Mouse (Mus musculus) lung, embryonic 14.5 days (tissue): ENCODE data around the gene Eppin. TPM values are rescaled to one million over a fixed set of nuclear protein-coding genes. Genes with fewer than 3 reads are reported as not detected.

Experiments used
- ATAC-seq: fragments of 200-750 bp; cut with Nextera tagmentation; 2 replicates; pipeline ENCODE4 v1.8.0; 2017; ENCODE audit warnings: mild to moderate bottlenecking, moderate TSS enrichment, moderate library complexity; ENCODE audit not compliant: insufficient read depth
- DNase-seq: peaks from one replicate; pipeline ENCODE4 v3.0.0-alpha.2; 2015
- H3K27ac ChIP-seq: fragments of 300-500 bp; sonication (generic); 2 replicates; pipeline ENCODE4 v1.5.1; 2014; ENCODE audit warnings: low read depth, mild to moderate bottlenecking, moderate library complexity
- H3K27me3 ChIP-seq: fragments of 300-500 bp; sonication (generic); 2 replicates; pipeline ENCODE4 v1.6.1; 2014; ENCODE audit warnings: low read length, control low read depth; ENCODE audit not compliant: insufficient read depth
- H3K36me3 ChIP-seq: fragments of 300-500 bp; sonication (generic); 2 replicates; pipeline ENCODE4 v1.6.1; 2014; ENCODE audit warnings: control low read depth; ENCODE audit not compliant: insufficient read depth
- H3K4me1 ChIP-seq: fragments of 300-500 bp; sonication (generic); 2 replicates; pipeline ENCODE4 v1.6.1; 2014; ENCODE audit warnings: antibody characterized with exemption, control low read depth; ENCODE audit not compliant: insufficient read depth
- H3K4me2 ChIP-seq: fragments of 300-500 bp; sonication (generic); 2 replicates; pipeline ENCODE4 v1.6.1; 2014; ENCODE audit warnings: mild to moderate bottlenecking
- H3K4me3 ChIP-seq: fragments of 300-500 bp; sonication (generic); 2 replicates; pipeline ENCODE4 v1.5.1; 2014; ENCODE audit warnings: low read depth, low read length
- H3K9ac ChIP-seq: fragments of 300-500 bp; sonication (generic); 2 replicates; pipeline ENCODE4 v1.6.1; 2014
- H3K9me3 ChIP-seq: fragments of 300-500 bp; sonication (generic); 2 replicates; pipeline ENCODE4 v1.6.1; 2016; ENCODE audit warnings: low read depth, low read length, control low read depth
- CTCF ChIP-seq: IDR thresholded peaks from 2 replicates; pipeline ENCODE4 v1.5.1; 2016; ENCODE audit warnings: antibody characterized with exemption, low read depth
- WGBS: fragments of 180-500 bp; shearing (Covaris S2); extraction: QIAGEN DNeasy Blood & Tissue Kit; methylation state at CpG from one replicate; pipeline ENCODE4 v1.1.7; 2014; 5-methylcytosine and 5-hydroxymethylcytosine counted together
- polyA plus RNA-seq: library from polyadenylated mRNA; unstranded; fragments of >200 nt; fragmentation: Nextera tagmentation; extraction: Ambion mirVana; gene quantifications from 2 replicates; pipeline ENCODE4 v1.2.1, GENCODE M21; 2014

Eppin gene
- not detected in 2 replicates for polyA plus RNA-seq

DNA sequence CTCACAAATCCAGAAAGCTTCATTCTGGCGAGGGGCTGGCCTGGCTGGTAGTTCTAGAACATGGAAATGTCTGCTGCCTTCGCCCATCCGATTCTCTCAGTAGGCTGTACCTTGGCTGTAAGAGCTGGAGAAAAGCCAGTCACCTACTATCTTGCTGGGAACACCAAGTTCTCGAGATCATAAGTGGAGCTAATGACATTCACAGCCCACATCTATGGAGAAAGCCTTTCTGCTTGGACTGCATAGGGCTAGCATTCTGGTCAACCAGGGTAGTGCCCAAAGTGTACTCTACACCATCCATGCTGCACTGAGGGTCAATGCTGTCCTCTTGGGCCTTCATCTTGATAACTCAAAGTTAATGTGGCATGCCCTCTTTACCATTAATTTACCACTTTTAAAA lies at the start of gene Eppin:
Eppin (minus strand) TSS at position 101 of the 400 bp plus-strand sequence.
- no peak for DNase-seq
- no peak within 1 kb of the TSS for H3K27ac ChIP-seq
- H3K4me1 ChIP-seq: no peaks in the 10 kb centered on the region
- no peak within 1 kb of the TSS for H3K9ac ChIP-seq
- H3K9me3 ChIP-seq: no peaks in the 10 kb centered on the region
- no peak for ATAC-seq
- no peaks in the 10 kb centered on the region for H3K36me3 ChIP-seq
- H3K27me3 ChIP-seq: no peaks in the 10 kb centered on the region
- 75% methylated on average over 4 of the region's 4 CpGs for WGBS
- no peak within 1 kb of the TSS for H3K4me2 ChIP-seq
- H3K4me3 ChIP-seq: no peak within 1 kb of the TSS
- TF ChIP-seq CTCF: no peak

DNA sequence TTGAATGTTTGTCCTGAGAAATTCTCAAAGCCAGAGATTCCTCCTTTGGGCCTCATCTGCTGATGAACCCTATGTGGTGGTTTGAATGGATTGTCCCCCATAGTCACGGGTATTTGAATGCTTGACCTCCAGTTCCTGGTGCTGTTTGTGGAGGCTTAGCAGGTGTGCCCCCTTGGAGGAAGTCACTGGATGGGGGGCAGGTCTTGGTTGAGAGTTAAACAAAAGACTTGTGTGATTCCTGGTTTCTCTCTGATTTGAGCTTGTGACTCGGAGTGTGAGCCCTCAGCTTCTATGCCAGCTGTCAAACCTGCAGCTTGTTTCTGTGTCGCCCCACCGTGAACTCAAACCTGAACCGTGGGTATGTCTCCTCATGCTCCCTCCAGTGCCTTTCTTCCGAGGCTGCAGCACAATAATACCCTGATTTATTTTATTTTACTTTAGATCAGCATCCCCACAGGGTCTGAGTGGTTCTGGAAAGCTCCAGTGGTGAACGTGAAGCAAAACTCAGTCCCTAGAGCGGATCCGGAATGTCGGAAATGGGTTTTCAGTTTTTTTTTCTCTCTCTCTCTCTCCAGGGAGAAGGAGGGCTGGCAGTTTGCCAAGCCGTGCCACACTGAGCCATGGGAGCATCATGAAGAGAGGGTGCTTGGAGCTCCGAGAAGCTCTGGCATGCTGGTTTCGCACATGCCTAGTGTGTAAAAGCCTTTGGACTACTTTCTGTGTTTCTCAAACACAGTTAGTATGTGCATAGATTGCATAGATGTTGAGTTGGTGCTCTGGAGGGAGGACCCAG lies 48.7 kb upstream of the Eppin start:
- TF ChIP-seq CTCF: no peak
- Histone ChIP-seq H3K36me3 (no peaks in the 10 kb centered on the region), H3K4me3 (no peak overlapping the region), H3K4me2 (no peak overlapping the region), H3K27me3 (no peaks in the 10 kb centered on the region), H3K9ac (no peak overlapping the region), H3K4me1 (no peaks in the 10 kb centered on the region), H3K9me3 (no peaks in the 10 kb centered on the region), H3K27ac (no peak overlapping the region)
- 66% methylated on average over 13 of the region's 13 CpGs for WGBS
- ATAC-seq (no peak), DNase-seq (peak; percentile 14)

DNA sequence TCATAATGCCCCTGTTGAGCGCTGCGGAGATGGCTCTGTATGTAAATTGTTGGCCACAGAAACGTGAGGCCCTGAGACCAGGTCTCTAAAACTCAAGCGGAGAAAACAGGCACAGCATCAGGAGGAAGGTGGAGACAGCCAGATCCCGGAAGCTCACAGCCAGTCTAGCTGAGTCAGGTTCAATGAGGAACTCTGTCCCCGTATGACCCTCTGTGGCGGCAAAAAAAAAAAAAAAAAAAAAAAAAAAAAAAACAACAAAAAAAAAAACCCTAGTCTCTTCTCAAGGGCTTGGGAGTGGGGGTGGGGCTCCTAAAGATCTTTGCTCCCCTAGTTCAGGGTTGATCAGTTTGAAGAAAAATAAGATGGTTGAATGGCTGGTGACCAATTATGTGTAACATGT lies 47.7 kb upstream of the Eppin start:
- Histone ChIP-seq H3K27me3 (no peaks in the 10 kb centered on the region), H3K9ac (no peak overlapping the region), H3K4me1 (no peaks in the 10 kb centered on the region), H3K4me2 (no peak overlapping the region), H3K9me3 (no peaks in the 10 kb centered on the region), H3K36me3 (no peaks in the 10 kb centered on the region), H3K27ac (no peak overlapping the region), H3K4me3 (no peak overlapping the region)
- DNase-seq (no peak), ATAC-seq (no peak)
- no peak for TF ChIP-seq CTCF
- 62% methylated on average over 7 of the region's 7 CpGs for WGBS

DNA sequence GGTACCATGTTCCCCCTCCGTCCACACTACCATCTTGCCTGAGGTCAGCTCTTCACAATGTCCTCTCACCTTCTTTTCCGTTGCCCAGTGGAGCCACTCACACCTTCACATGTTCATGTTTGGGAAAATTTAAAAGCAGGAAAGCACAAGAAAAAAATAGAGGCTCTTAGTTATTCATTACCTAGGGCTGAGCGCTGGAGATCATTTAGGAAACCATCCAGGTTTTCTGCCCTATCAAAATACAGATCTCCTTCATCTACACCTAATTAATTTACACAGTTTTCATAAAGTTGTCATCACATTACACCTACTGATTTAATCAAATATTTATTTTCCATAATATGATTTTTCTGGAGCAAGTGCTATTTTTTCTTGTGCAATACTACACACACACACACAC lies 45.3 kb upstream of the Eppin start, which contains the start of gene Wfdc16:
Wfdc16 (minus strand) TSS at position 101 of the 400 bp plus-strand sequence.
- no peak for TF ChIP-seq CTCF
- no peak within 1 kb of the TSS for H3K4me3 ChIP-seq

GRCm38 (mm10) chr2:164635266-164635665 lies 41.9 kb upstream of the Eppin start:
- Histone ChIP-seq H3K4me3 (no peak overlapping the region), H3K27ac (no peak overlapping the region), H3K27me3 (no peaks in the 10 kb centered on the region), H3K36me3 (no peaks in the 10 kb centered on the region), H3K9ac (no peak overlapping the region), H3K9me3 (no peaks in the 10 kb centered on the region), H3K4me1 (no peaks in the 10 kb centered on the region), H3K4me2 (no peak overlapping the region)
- TF ChIP-seq CTCF: peak; percentile 53
- WGBS: 68% methylated on average over 9 of the region's 9 CpGs
- DNase-seq (peak; percentile 40), ATAC-seq (no peak)

More for the DNA sequence above, 45.3 kb upstream of the Eppin start, which contains the start of gene Wfdc16:
- Histone ChIP-seq H3K4me2 (no peak within 1 kb of the TSS), H3K4me1 (no peaks in the 10 kb centered on the region), H3K9ac (no peak within 1 kb of the TSS), H3K36me3 (no peaks in the 10 kb centered on the region), H3K27me3 (no peaks in the 10 kb centered on the region), H3K27ac (no peak within 1 kb of the TSS), H3K9me3 (no peaks in the 10 kb centered on the region)
- DNase-seq (no peak), ATAC-seq (no peak)
- 75% methylated on average over 3 of the region's 3 CpGs for WGBS

DNA sequence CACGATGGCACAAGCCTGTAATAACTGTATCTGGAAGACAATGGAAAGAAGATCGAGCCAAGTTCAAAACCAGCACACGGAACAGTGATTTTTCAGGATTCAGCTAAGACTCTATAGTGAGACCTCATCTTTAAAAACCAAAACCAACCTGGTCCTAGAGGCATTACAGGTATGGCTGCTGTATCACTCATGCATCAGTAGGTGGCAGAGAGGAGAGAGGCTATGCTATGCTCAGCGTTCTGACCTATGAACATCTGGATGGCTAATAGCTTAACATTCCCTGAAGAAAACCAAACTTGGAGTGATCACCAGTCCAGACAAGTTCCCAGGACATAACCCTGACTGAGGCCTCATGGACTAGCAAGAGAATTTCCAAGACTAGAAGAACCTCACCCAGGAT lies 28.4 kb upstream of the Eppin start:
- no peak overlapping the region for H3K27ac ChIP-seq
- no peak overlapping the region for H3K4me2 ChIP-seq
- ATAC-seq (no peak), DNase-seq (no peak)
- 0 out of 2 replicates have a peak, but pooled peaks have one; percentile 19 for TF ChIP-seq CTCF
- H3K4me3 ChIP-seq: no peak overlapping the region
- H3K36me3 ChIP-seq: no peaks in the 10 kb centered on the region
- no peak overlapping the region for H3K9ac ChIP-seq
- no peaks in the 10 kb centered on the region for H3K4me1 ChIP-seq
- 82% methylated on average over 4 of the region's 4 CpGs for WGBS
- H3K27me3 ChIP-seq: no peaks in the 10 kb centered on the region
- H3K9me3 ChIP-seq: no peaks in the 10 kb centered on the region

DNA sequence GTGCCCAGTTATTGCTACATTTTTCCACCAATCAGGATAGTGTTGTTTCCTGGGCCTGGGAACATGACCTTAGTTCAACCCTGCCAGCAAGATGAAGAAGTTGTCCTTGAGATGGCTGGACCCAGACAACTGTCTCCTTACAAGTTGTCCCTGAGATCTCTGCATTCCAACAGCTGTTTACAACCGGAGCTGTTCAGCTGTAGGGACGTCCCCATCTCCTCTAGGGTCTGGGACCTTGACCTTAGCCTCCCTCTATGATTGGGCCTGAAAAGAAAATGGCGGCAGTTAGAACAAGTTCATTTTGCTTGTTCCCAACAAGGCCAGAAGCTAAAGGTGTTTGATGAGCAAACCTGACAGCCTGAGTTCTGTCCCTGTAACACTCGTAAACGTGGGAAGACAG lies 25.7 kb upstream of the Eppin start:
- no peak for DNase-seq
- H3K27ac ChIP-seq: no peak overlapping the region
- H3K9ac ChIP-seq: no peak overlapping the region
- H3K4me3 ChIP-seq: no peak overlapping the region
- no peaks in the 10 kb centered on the region for H3K4me1 ChIP-seq
- H3K27me3 ChIP-seq: no peaks in the 10 kb centered on the region
- no peak overlapping the region for H3K4me2 ChIP-seq
- no peak for ATAC-seq
- WGBS: 56% methylated on average over 5 of the region's 5 CpGs
- H3K36me3 ChIP-seq: no peaks in the 10 kb centered on the region
- no peaks in the 10 kb centered on the region for H3K9me3 ChIP-seq
- TF ChIP-seq CTCF: no peak
